Mouse (Mus musculus) T-cell, adult 2 months (primary cell): ENCODE measurements around the gene Zfp526.

Experiments used
- DNase-seq: peaks from one replicate; pipeline ENCODE4 v3.0.0; 2022; ENCODE audit warnings: low spot score

Zfp526 gene

GRCm38 (mm10) chr7:25221102-25221883 lies at the start of gene Zfp526:
Gene Zfp526 (plus strand): TSS chr7:25221425.
- DNase-seq: peak; percentile 96

- DNase-seq: no peak
Observed at GRCm38 (mm10) chr7:25172669-25173068, 48.6 kb upstream of the Zfp526 start.

GRCm38 (mm10) chr7:25174343-25174742 lies 46.9 kb upstream of the Zfp526 start:
- DNase-seq: no peak

GRCm38 (mm10) chr7:25178317-25178716 lies 42.9 kb upstream of the Zfp526 start:
- no peak for DNase-seq

- DNase-seq: no peak
Observed at GRCm38 (mm10) chr7:25178787-25179605, 42.2 kb upstream of the Zfp526 start.

GRCm38 (mm10) chr7:25179606-25180161 lies 41.5 kb upstream of the Zfp526 start, which contains the start of gene Pou2f2:
Gene Pou2f2 (minus strand): TSS chr7:25179726.
- peak; percentile 70 for DNase-seq

- no peak for DNase-seq
Observed at GRCm38 (mm10) chr7:25180512-25180911, 40.7 kb upstream of the Zfp526 start.

- peak; percentile 43 for DNase-seq
Observed at GRCm38 (mm10) chr7:25181331-25181790, 39.9 kb upstream of the Zfp526 start.

GRCm38 (mm10) chr7:25181814-25182213 lies 39.4 kb upstream of the Zfp526 start:
- peak; percentile 21 for DNase-seq

- no peak for DNase-seq
Observed at GRCm38 (mm10) chr7:25184091-25184490, 37.1 kb upstream of the Zfp526 start.

- DNase-seq: peak; percentile 71
Observed at GRCm38 (mm10) chr7:25187662-25188650, 33.3 kb upstream of the Zfp526 start.

GRCm38 (mm10) chr7:25190806-25191205 lies 30.4 kb upstream of the Zfp526 start:
- DNase-seq: no peak

- DNase-seq: no peak
Observed at GRCm38 (mm10) chr7:25192110-25192509, 29.1 kb upstream of the Zfp526 start.

GRCm38 (mm10) chr7:25195148-25195547 lies 26.1 kb upstream of the Zfp526 start:
- DNase-seq: no peak

- no peak for DNase-seq
Observed at GRCm38 (mm10) chr7:25196107-25196506, 25.1 kb upstream of the Zfp526 start.

GRCm38 (mm10) chr7:25197384-25198018 lies 23.7 kb upstream of the Zfp526 start:
- DNase-seq: no peak

GRCm38 (mm10) chr7:25203624-25204023 lies 17.6 kb upstream of the Zfp526 start:
- no peak for DNase-seq

GRCm38 (mm10) chr7:25205355-25206093 lies 15.7 kb upstream of the Zfp526 start:
- DNase-seq: peak; percentile 84

GRCm38 (mm10) chr7:25206094-25206830 lies 15.0 kb upstream of the Zfp526 start:
- no peak for DNase-seq
